13 mouse cellular contexts compared by ENCODE assay signal in the genomic region with DNA sequence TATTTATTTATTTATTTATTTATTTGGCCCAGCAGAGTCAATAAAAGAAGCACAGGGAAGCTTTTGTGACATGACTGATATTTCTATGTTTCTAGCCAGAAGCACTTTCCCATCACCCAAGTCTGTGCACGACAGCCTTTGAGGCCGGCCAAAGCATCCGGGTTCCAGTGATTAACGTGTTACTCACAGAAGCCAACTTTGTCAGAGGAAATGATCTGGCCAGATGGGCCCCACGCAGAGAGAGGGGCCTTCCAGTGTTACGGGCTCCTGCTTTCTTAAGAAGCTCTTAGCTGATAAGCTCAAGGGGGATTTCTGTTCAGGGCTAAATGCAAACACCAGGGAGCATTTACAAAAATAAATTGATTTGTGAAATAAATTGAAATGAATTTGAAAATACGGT. TPM values are rescaled to one million over a fixed set of nuclear protein-coding genes. Genes with fewer than 3 reads are reported as not detected.
A peak's percentile ranks its signal among the peaks of the same experiment; 100 is the strongest.
DNase-seq lines count a peak whose midpoint lies in the region; ATAC-seq and TF ChIP-seq lines count a peak whose summit lies in the region.
"Had no signal": no experiment of that assay in that cellular context is flagged by ENCODE, and none has a peak within 500 bp of the region (broad histone marks: within the 10 kb centered on the region; RNA-seq: fewer than 3 reads in every experiment).

No protein-coding gene starts in this region.

- peaks cover 43% of the 10 kb centered on the region for H3K36me3 ChIP-seq in limb, embryonic 10.5 days
- H3K36me3 ChIP-seq in midbrain, embryonic 13.5 days: peaks cover 5% of the 10 kb centered on the region; the same call in 1 of the 2 replicates

- no peaks in the 10 kb centered on the region for H3K9me3 ChIP-seq in limb, embryonic 10.5 days (replicated peaks)
- no peaks in the 10 kb centered on the region for H3K9me3 ChIP-seq in midbrain, embryonic 13.5 days
- H3K9me3 ChIP-seq: embryonic facial prominence, embryonic 15.5 days had no signal

- no peak overlapping the region; the same call in 1 of the 2 replicates for H3K27ac ChIP-seq in limb, embryonic 10.5 days
- no peak overlapping the region for H3K27ac ChIP-seq in midbrain, embryonic 13.5 days
- H3K27ac ChIP-seq: embryonic facial prominence, embryonic 15.5 days had no signal

- no peak overlapping the region for H3K4me2 ChIP-seq in midbrain, embryonic 13.5 days (replicated peaks)
- H3K4me2 ChIP-seq: embryonic facial prominence, embryonic 15.5 days had no signal

- DNase-seq in kidney, postnatal 14 days: peak; percentile 32
- no peak for DNase-seq in kidney, adult 18-20 months
- DNase-seq in CD4-positive, CD25-positive, alpha-beta regulatory T cell, adult 2 months (ENCODE audit: low read depth, low spot score): peak; percentile 38
- DNase-seq in brain, embryonic 14.5 days (ENCODE audit: low read depth): peak; percentile 41
- DNase-seq in limb, embryonic 10.5 days (ENCODE audit: low spot score): peak; percentile 40
- no peak for DNase-seq in cerebellum, postnatal 4 days (ENCODE audit: low spot score in 2 of 2)
- no peak for DNase-seq in retina, postnatal 1 day
- DNase-seq: forebrain, postnatal 0 days; spleen, adult 18-20 months had no signal

- no peak overlapping the region for H3K4me3 ChIP-seq in limb, embryonic 10.5 days
- H3K4me3 ChIP-seq in midbrain, embryonic 13.5 days (replicated peaks): no peak overlapping the region
- H3K4me3 ChIP-seq: embryonic facial prominence, embryonic 15.5 days; megakaryocyte, embryonic 14.5 days had no signal

- TF ChIP-seq POLR2A in brain, embryonic 14.5 days (IDR thresholded peaks at IDR 0.05; ENCODE audit: borderline replicate concordance, extremely low read depth, insufficient read depth, insufficient read length, poor library complexity, severe bottlenecking): no peak

- WGBS in limb, embryonic 10.5 days: 54% methylated on average over 7 of the region's 7 CpGs
- WGBS in midbrain, embryonic 13.5 days: 66% methylated on average over 7 of the region's 7 CpGs

- H3K9ac ChIP-seq in midbrain, embryonic 13.5 days (replicated peaks): no peak overlapping the region
- H3K9ac ChIP-seq: embryonic facial prominence, embryonic 15.5 days; forebrain, postnatal 0 days had no signal

- no peak for TF ChIP-seq CTCF in brain, embryonic 14.5 days (IDR thresholded peaks at IDR 0.05; ENCODE audit: borderline replicate concordance, extremely low read depth, insufficient read depth, insufficient read length)

- H3K27me3 ChIP-seq in limb, embryonic 10.5 days (ENCODE audit: low read depth, poor library complexity, severe bottlenecking): no peaks in the 10 kb centered on the region
- no peaks in the 10 kb centered on the region for H3K27me3 ChIP-seq in midbrain, embryonic 13.5 days
- H3K27me3 ChIP-seq: embryonic facial prominence, embryonic 15.5 days; megakaryocyte, embryonic 14.5 days had no signal

- ATAC-seq in midbrain, embryonic 13.5 days: no peak
- ATAC-seq: forebrain, postnatal 0 days; inflammation-experienced regulatory T-cells, adult 6 months had no signal

- H3K4me1 ChIP-seq in limb, embryonic 10.5 days: peaks cover 36% of the 10 kb centered on the region
- H3K4me1 ChIP-seq in midbrain, embryonic 13.5 days (replicated peaks): peaks cover 16% of the 10 kb centered on the region

RNA-seq across cellular contexts. Expression of gene Map2k6, which starts 40.4 kb away (rescaled TPM):
- polyA plus RNA-seq in brain, embryonic 14.5 days (2012; rRNA removed): 20.8 and 21.4 TPM in 2 replicates
- polyA plus RNA-seq in limb, embryonic 10.5 days (2016; fragmentation: Nextera tagmentation; extraction: Ambion mirVana): 46.6 and 49.1 TPM in 2 replicates
- polyA plus RNA-seq in midbrain, embryonic 13.5 days (2015; fragmentation: Nextera tagmentation; extraction: Ambion mirVana): 22.9 and 24.9 TPM in 2 replicates

Comparison
In these comparisons a context has a peak if more than half of its experiments do, and no peak if none do; other contexts are left out.
1. DNase-seq: peak in kidney, postnatal 14 days (single experiment), CD4-positive, CD25-positive, alpha-beta regulatory T cell, adult 2 months (single experiment), brain, embryonic 14.5 days (single experiment) and limb, embryonic 10.5 days (single experiment); none in kidney, adult 18-20 months (single experiment), cerebellum, postnatal 4 days (0 of 2) and retina, postnatal 1 day (single experiment).